Mouse (Mus musculus): ENCODE data around the gene Zzef1. TPM values are rescaled to one million over a fixed set of nuclear protein-coding genes. Genes with fewer than 3 reads are reported as not detected.

Gene Zzef1
- polyA plus RNA-seq, 1 experiment: 9.5 TPM

GRCm38 (mm10) chr11:72948254-72948653 is 152.2 kb downstream of the Zzef1 start:
- H3K4me1 ChIP-seq (ENCODE audit: control insufficient read depth, insufficient read depth, low read length): peaks cover 6% of the 10 kb centered on the region
- TF ChIP-seq CTCF (IDR thresholded peaks at IDR 0.05; ENCODE audit: control insufficient read depth, insufficient read depth, insufficient replicate concordance, low read depth, low read length) (no peak), POLR2A (IDR thresholded peaks at IDR 0.05; ENCODE audit: control insufficient read depth, low read depth, low read length) (no peak)
- peak overlapping the region; percentile 27 for H3K27ac ChIP-seq (ENCODE audit: control insufficient read depth, insufficient read depth, low read depth, low read length)
- no peaks in the 10 kb centered on the region for H3K27me3 ChIP-seq (ENCODE audit: control insufficient read depth, insufficient read depth, low read length)
- H3K4me3 ChIP-seq (ENCODE audit: control insufficient read depth, low read depth, low read length): no peak overlapping the region
- H3K36me3 ChIP-seq (ENCODE audit: control insufficient read depth, insufficient read depth, low read length): no peaks in the 10 kb centered on the region

GRCm38 (mm10) chr11:72951137-72952000 is 155.3 kb downstream of the Zzef1 start:
- no peak overlapping the region for H3K27ac ChIP-seq (ENCODE audit: control insufficient read depth, insufficient read depth, low read depth, low read length)
- H3K27me3 ChIP-seq (ENCODE audit: control insufficient read depth, insufficient read depth, low read length): no peaks in the 10 kb centered on the region
- H3K4me1 ChIP-seq (ENCODE audit: control insufficient read depth, insufficient read depth, low read length): peaks cover 6% of the 10 kb centered on the region
- no peaks in the 10 kb centered on the region for H3K36me3 ChIP-seq (ENCODE audit: control insufficient read depth, insufficient read depth, low read length)
- no peak overlapping the region for H3K4me3 ChIP-seq (ENCODE audit: control insufficient read depth, low read depth, low read length)
- TF ChIP-seq CTCF (IDR thresholded peaks at IDR 0.05; ENCODE audit: control insufficient read depth, insufficient read depth, insufficient replicate concordance, low read depth, low read length) (no peak), POLR2A (IDR thresholded peaks at IDR 0.05; ENCODE audit: control insufficient read depth, low read depth, low read length) (no peak)

GRCm38 (mm10) chr11:72952226-72952625 is 156.2 kb downstream of the Zzef1 start:
- no peaks in the 10 kb centered on the region for H3K36me3 ChIP-seq (ENCODE audit: control insufficient read depth, insufficient read depth, low read length)
- H3K27me3 ChIP-seq (ENCODE audit: control insufficient read depth, insufficient read depth, low read length): no peaks in the 10 kb centered on the region
- peaks cover 6% of the 10 kb centered on the region for H3K4me1 ChIP-seq (ENCODE audit: control insufficient read depth, insufficient read depth, low read length)
- TF ChIP-seq CTCF (IDR thresholded peaks at IDR 0.05; ENCODE audit: control insufficient read depth, insufficient read depth, insufficient replicate concordance, low read depth, low read length) (no peak), POLR2A (IDR thresholded peaks at IDR 0.05; ENCODE audit: control insufficient read depth, low read depth, low read length) (no peak)
- no peak overlapping the region for H3K27ac ChIP-seq (ENCODE audit: control insufficient read depth, insufficient read depth, low read depth, low read length)
- no peak overlapping the region for H3K4me3 ChIP-seq (ENCODE audit: control insufficient read depth, low read depth, low read length)

GRCm38 (mm10) chr11:72952697-72953096 is 156.7 kb downstream of the Zzef1 start:
- Histone ChIP-seq H3K4me3 (ENCODE audit: control insufficient read depth, low read depth, low read length) (peak overlapping the region; percentile 9; the same call in 1 of the 2 replicates), H3K27ac (ENCODE audit: control insufficient read depth, insufficient read depth, low read depth, low read length) (no peak overlapping the region), H3K4me1 (ENCODE audit: control insufficient read depth, insufficient read depth, low read length) (peaks cover 6% of the 10 kb centered on the region), H3K36me3 (ENCODE audit: control insufficient read depth, insufficient read depth, low read length) (no peaks in the 10 kb centered on the region), H3K27me3 (ENCODE audit: control insufficient read depth, insufficient read depth, low read length) (no peaks in the 10 kb centered on the region)
- TF ChIP-seq CTCF (IDR thresholded peaks at IDR 0.05; ENCODE audit: control insufficient read depth, insufficient read depth, insufficient replicate concordance, low read depth, low read length) (no peak), POLR2A (IDR thresholded peaks at IDR 0.05; ENCODE audit: control insufficient read depth, low read depth, low read length) (no peak)

- Histone ChIP-seq H3K27me3 (ENCODE audit: control insufficient read depth, insufficient read depth, low read length) (no peaks in the 10 kb centered on the region), H3K27ac (ENCODE audit: control insufficient read depth, insufficient read depth, low read depth, low read length) (no peak overlapping the region), H3K4me3 (ENCODE audit: control insufficient read depth, low read depth, low read length) (peak overlapping the region; percentile 9), H3K4me1 (ENCODE audit: control insufficient read depth, insufficient read depth, low read length) (peaks cover 6% of the 10 kb centered on the region), H3K36me3 (ENCODE audit: control insufficient read depth, insufficient read depth, low read length) (no peaks in the 10 kb centered on the region)
- TF ChIP-seq CTCF (IDR thresholded peaks at IDR 0.05; ENCODE audit: control insufficient read depth, insufficient read depth, insufficient replicate concordance, low read depth, low read length) (no peak), POLR2A (IDR thresholded peaks at IDR 0.05; ENCODE audit: control insufficient read depth, low read depth, low read length) (no peak)
Measured at GRCm38 (mm10) chr11:72953116-72953439, 157.1 kb downstream of the Zzef1 start.

- Histone ChIP-seq H3K27ac (ENCODE audit: control insufficient read depth, insufficient read depth, low read depth, low read length) (no peak overlapping the region), H3K4me1 (ENCODE audit: control insufficient read depth, insufficient read depth, low read length) (peaks cover 6% of the 10 kb centered on the region), H3K4me3 (ENCODE audit: control insufficient read depth, low read depth, low read length) (peak overlapping the region; percentile 9), H3K27me3 (ENCODE audit: control insufficient read depth, insufficient read depth, low read length) (no peaks in the 10 kb centered on the region), H3K36me3 (ENCODE audit: control insufficient read depth, insufficient read depth, low read length) (no peaks in the 10 kb centered on the region)
- TF ChIP-seq POLR2A (IDR thresholded peaks at IDR 0.05; ENCODE audit: control insufficient read depth, low read depth, low read length) (no peak), CTCF (IDR thresholded peaks at IDR 0.05; ENCODE audit: control insufficient read depth, insufficient read depth, insufficient replicate concordance, low read depth, low read length) (no peak)
Measured at GRCm38 (mm10) chr11:72953440-72954151, 157.6 kb downstream of the Zzef1 start.

- TF ChIP-seq CTCF (IDR thresholded peaks at IDR 0.05; ENCODE audit: control insufficient read depth, insufficient read depth, insufficient replicate concordance, low read depth, low read length) (no peak), POLR2A (IDR thresholded peaks at IDR 0.05; ENCODE audit: control insufficient read depth, low read depth, low read length) (no peak)
- H3K4me1 ChIP-seq (ENCODE audit: control insufficient read depth, insufficient read depth, low read length): peaks cover 6% of the 10 kb centered on the region
- no peaks in the 10 kb centered on the region for H3K27me3 ChIP-seq (ENCODE audit: control insufficient read depth, insufficient read depth, low read length)
- no peak overlapping the region for H3K27ac ChIP-seq (ENCODE audit: control insufficient read depth, insufficient read depth, low read depth, low read length)
- no peak overlapping the region for H3K4me3 ChIP-seq (ENCODE audit: control insufficient read depth, low read depth, low read length)
- H3K36me3 ChIP-seq (ENCODE audit: control insufficient read depth, insufficient read depth, low read length): no peaks in the 10 kb centered on the region
Measured at GRCm38 (mm10) chr11:72954216-72954615, 158.2 kb downstream of the Zzef1 start.
